Mouse (Mus musculus): ENCODE measurements around the gene Hdac4. TPM values are rescaled to one million over a fixed set of nuclear protein-coding genes. Genes with fewer than 3 reads are reported as not detected.
A peak's percentile ranks its signal among the peaks of the same experiment; 100 is the strongest.

The Hdac4 gene
- polyA plus RNA-seq, 1 experiment from 2014 or later = 3.0 TPM

DNA sequence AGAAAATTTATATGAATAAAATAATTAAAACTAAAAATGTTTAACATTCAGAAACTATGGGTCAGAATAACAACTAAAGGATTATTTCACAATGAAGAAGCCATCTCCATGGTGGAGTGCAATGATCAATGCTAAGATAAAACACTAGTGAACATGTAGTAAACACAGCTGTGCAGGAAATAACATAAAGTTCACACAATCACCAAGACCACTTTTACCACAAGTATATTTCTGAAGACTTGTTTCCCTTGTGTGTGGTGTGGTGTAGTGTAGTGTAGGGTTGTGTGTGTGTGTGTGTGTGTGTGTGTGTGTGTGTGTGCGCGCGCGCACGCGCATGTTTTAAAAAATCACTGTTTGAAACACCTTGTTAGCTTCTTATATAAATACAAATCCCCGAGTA is 126.0 kb downstream of the Hdac4 start:
- DNase-seq = no peak
- ATAC-seq = no peak
- Histone ChIP-seq H3K4me2 (ENCODE audit: low read depth, low read length) (no peak overlapping the region), H3K36me3 (replicated peaks; ENCODE audit: insufficient read depth, low read length) (no peaks in the 10 kb centered on the region), H3K9me3 (ENCODE audit: low read length) (no peaks in the 10 kb centered on the region), H3K9ac (replicated peaks) (no peak overlapping the region), H3K27me3 (ENCODE audit: insufficient read depth, low read length) (no peaks in the 10 kb centered on the region), H3K4me1 (ENCODE audit: insufficient read depth) (no peaks in the 10 kb centered on the region; the same call in 1 of the 2 replicates), H3K27ac (ENCODE audit: low read depth) (no peak overlapping the region), H3K4me3 (ENCODE audit: low read depth, low read length) (no peak overlapping the region)
- WGBS (ENCODE audit: insufficient replicate concordance) = 91% methylated on average over 7 of the region's 7 CpGs
- TF ChIP-seq EP300 (IDR thresholded peaks at IDR 0.05; ENCODE audit: low read depth) (no peak), CTCF (IDR thresholded peaks at IDR 0.05; ENCODE audit: low read depth) (no peak)

- H3K9ac ChIP-seq (replicated peaks) = no peak overlapping the region
- no peaks in the 10 kb centered on the region for H3K9me3 ChIP-seq (ENCODE audit: low read length)
- H3K36me3 ChIP-seq (replicated peaks; ENCODE audit: insufficient read depth, low read length) = no peaks in the 10 kb centered on the region
- H3K27ac ChIP-seq (ENCODE audit: low read depth) = no peak overlapping the region
- TF ChIP-seq CTCF (IDR thresholded peaks at IDR 0.05; ENCODE audit: low read depth) = no peak
- TF ChIP-seq EP300 (IDR thresholded peaks at IDR 0.05; ENCODE audit: low read depth) = no peak
- no peak overlapping the region for H3K4me2 ChIP-seq (ENCODE audit: low read depth, low read length)
- ATAC-seq = no peak
- WGBS (ENCODE audit: insufficient replicate concordance) = 68% methylated on average over 5 of the region's 5 CpGs
- H3K4me3 ChIP-seq (ENCODE audit: low read depth, low read length) = no peak overlapping the region
- H3K27me3 ChIP-seq (ENCODE audit: insufficient read depth, low read length) = no peaks in the 10 kb centered on the region
- DNase-seq = no peak
- H3K4me1 ChIP-seq (ENCODE audit: insufficient read depth) = 0 out of 2 replicates have a peak, but pooled peaks cover 4% of the 10 kb centered on the region
Observed at GRCm38 (mm10) chr1:92064307-92064706, 131.2 kb downstream of the Hdac4 start.

- no peaks in the 10 kb centered on the region for H3K9me3 ChIP-seq (ENCODE audit: low read length)
- TF ChIP-seq CTCF (IDR thresholded peaks at IDR 0.05; ENCODE audit: low read depth) (no peak), EP300 (IDR thresholded peaks at IDR 0.05; ENCODE audit: low read depth) (no peak)
- DNase-seq (no peak), ATAC-seq (no peak)
- H3K4me1 ChIP-seq (ENCODE audit: insufficient read depth) = 0 out of 2 replicates have a peak, but pooled peaks cover 4% of the 10 kb centered on the region
- no peaks in the 10 kb centered on the region for H3K27me3 ChIP-seq (ENCODE audit: insufficient read depth, low read length)
- no peak overlapping the region for H3K27ac ChIP-seq (ENCODE audit: low read depth)
- WGBS (ENCODE audit: insufficient replicate concordance) = 74% methylated on average over 3 of the region's 3 CpGs
- no peaks in the 10 kb centered on the region for H3K36me3 ChIP-seq (replicated peaks; ENCODE audit: insufficient read depth, low read length)
- no peak overlapping the region for H3K4me2 ChIP-seq (ENCODE audit: low read depth, low read length)
- H3K4me3 ChIP-seq (ENCODE audit: low read depth, low read length) = no peak overlapping the region
- no peak overlapping the region for H3K9ac ChIP-seq (replicated peaks)
Observed at GRCm38 (mm10) chr1:92063271-92063670, 132.2 kb downstream of the Hdac4 start.

DNA sequence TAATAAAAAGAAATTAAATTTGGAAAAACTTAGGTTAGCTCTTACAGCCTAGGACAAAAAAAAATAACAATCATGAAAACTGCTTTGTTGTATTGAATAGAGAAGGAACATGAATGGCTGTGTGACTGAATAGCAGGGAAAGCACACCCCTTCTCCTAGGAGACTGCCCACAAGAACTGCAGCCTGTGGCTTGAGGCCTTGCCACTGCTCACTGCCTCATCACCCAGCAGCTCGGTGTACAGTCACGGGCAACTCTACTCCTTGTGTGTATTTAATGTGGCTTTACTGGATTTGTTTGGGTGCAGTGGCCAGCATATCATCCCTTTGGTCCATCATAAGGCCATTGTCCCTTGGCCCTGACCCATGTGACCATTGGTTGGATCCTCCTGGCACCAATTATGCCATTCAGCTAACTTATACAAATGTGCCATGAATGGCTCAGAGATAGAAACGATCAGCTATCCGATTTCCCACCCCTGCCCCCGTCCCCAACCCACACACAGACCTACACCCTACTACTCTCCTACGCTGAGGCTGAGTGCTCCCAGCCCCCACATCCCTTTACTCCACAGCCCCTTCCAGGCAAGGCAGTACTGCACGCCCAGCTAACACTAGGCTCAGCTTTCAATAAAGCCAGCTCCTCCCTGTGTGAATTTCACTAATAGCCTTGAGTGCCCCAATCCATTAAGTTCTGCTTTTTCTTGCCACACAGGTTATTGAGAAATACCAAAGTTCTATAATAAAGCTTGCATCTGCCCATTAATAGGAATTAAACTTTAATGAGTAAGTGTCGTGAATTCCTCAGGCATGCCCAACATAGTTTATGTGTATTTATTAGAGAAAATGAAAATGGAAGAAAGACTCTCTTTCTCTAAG is 134.1 kb downstream of the Hdac4 start:
- no peak overlapping the region for H3K9ac ChIP-seq (replicated peaks)
- H3K27ac ChIP-seq (ENCODE audit: low read depth) = 0 out of 2 replicates have a peak overlapping the region, but pooled peaks have one; percentile 44
- no peaks in the 10 kb centered on the region for H3K27me3 ChIP-seq (ENCODE audit: insufficient read depth, low read length)
- H3K4me2 ChIP-seq (ENCODE audit: low read depth, low read length) = peak overlapping the region; percentile 22; the same call in 1 of the 2 replicates
- no peak overlapping the region for H3K4me3 ChIP-seq (ENCODE audit: low read depth, low read length)
- 74% methylated on average over 8 of the region's 8 CpGs for WGBS (ENCODE audit: insufficient replicate concordance)
- H3K4me1 ChIP-seq (ENCODE audit: insufficient read depth) = 0 out of 2 replicates have a peak, but pooled peaks cover 4% of the 10 kb centered on the region
- no peak for DNase-seq
- ATAC-seq = no peak
- no peaks in the 10 kb centered on the region for H3K36me3 ChIP-seq (replicated peaks; ENCODE audit: insufficient read depth, low read length)
- no peaks in the 10 kb centered on the region for H3K9me3 ChIP-seq (ENCODE audit: low read length)
- TF ChIP-seq EP300 (IDR thresholded peaks at IDR 0.05; ENCODE audit: low read depth) (no peak), CTCF (IDR thresholded peaks at IDR 0.05; ENCODE audit: low read depth) (no peak)

DNA sequence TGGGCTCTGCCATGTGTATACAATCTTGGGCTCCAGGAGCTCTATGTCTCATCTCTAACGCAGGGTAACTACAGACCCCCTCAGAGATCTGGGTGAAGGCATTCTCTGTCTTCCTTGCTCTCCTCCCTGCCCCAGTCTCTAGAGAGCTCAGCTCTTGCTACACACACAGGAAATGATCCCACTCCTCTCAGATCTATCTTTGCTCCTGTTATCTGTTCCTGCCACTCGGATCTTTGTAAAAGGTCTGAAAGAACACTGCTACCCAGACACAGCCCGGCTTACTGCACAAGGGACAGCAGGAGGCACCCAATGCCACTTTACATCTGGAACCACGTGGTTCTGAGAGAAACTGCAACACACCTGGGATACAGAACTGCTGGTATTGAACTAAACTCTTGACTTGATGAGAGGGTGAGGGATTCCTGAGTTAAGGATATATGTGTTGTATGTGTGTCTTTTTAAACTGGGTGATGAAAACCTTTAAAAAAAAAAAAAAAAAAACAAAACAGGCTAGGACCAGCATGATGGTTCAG is 134.9 kb downstream of the Hdac4 start:
- WGBS (ENCODE audit: insufficient replicate concordance) = 60% methylated on average over 4 of the region's 4 CpGs
- H3K9me3 ChIP-seq (ENCODE audit: low read length) = no peaks in the 10 kb centered on the region
- no peak overlapping the region for H3K9ac ChIP-seq (replicated peaks)
- no peak for TF ChIP-seq CTCF (IDR thresholded peaks at IDR 0.05; ENCODE audit: low read depth)
- no peak for TF ChIP-seq EP300 (IDR thresholded peaks at IDR 0.05; ENCODE audit: low read depth)
- DNase-seq = no peak
- no peaks in the 10 kb centered on the region for H3K27me3 ChIP-seq (ENCODE audit: insufficient read depth, low read length)
- H3K36me3 ChIP-seq (replicated peaks; ENCODE audit: insufficient read depth, low read length) = no peaks in the 10 kb centered on the region
- 0 out of 2 replicates have a peak, but pooled peaks cover 4% of the 10 kb centered on the region for H3K4me1 ChIP-seq (ENCODE audit: insufficient read depth)
- no peak overlapping the region for H3K4me3 ChIP-seq (ENCODE audit: low read depth, low read length)
- no peak overlapping the region for H3K4me2 ChIP-seq (ENCODE audit: low read depth, low read length)
- ATAC-seq = no peak
- H3K27ac ChIP-seq (ENCODE audit: low read depth) = no peak overlapping the region

DNA sequence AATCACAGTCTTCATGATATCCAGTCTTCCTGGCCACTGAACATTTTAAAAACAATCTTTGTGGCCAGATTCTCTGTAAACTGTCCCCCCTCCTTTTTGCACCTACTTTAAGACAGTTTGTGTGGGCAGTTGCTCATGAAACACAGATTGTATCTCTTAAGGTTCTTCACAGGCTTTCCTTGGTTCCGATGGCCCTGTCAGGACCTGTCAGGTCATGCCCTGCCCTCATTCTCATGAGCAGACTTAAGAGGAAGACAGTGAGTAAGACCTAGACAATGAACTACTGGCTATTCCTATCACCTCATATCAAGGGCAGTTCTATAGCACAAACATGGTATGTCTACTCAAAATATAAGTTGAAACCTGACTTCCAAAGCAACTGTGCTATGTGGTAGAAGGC is 135.9 kb downstream of the Hdac4 start:
- no peaks in the 10 kb centered on the region for H3K27me3 ChIP-seq (ENCODE audit: insufficient read depth, low read length)
- no peak overlapping the region for H3K4me3 ChIP-seq (ENCODE audit: low read depth, low read length)
- H3K4me1 ChIP-seq (ENCODE audit: insufficient read depth) = 0 out of 2 replicates have a peak, but pooled peaks cover 4% of the 10 kb centered on the region
- H3K36me3 ChIP-seq (replicated peaks; ENCODE audit: insufficient read depth, low read length) = no peaks in the 10 kb centered on the region
- no peak for ATAC-seq
- no peaks in the 10 kb centered on the region for H3K9me3 ChIP-seq (ENCODE audit: low read length)
- no peak overlapping the region for H3K27ac ChIP-seq (ENCODE audit: low read depth)
- DNase-seq = no peak
- H3K4me2 ChIP-seq (ENCODE audit: low read depth, low read length) = no peak overlapping the region
- 88% methylated on average over 1 of the region's 1 CpGs for WGBS (ENCODE audit: insufficient replicate concordance)
- H3K9ac ChIP-seq (replicated peaks) = no peak overlapping the region
- no peak for TF ChIP-seq CTCF (IDR thresholded peaks at IDR 0.05; ENCODE audit: low read depth)
- TF ChIP-seq EP300 (IDR thresholded peaks at IDR 0.05; ENCODE audit: low read depth) = no peak

Measured in liver, postnatal 0 days (tissue).